Mouse (Mus musculus): ENCODE results near the gene Fut2. TPM values are rescaled to one million over a fixed set of nuclear protein-coding genes. Genes with fewer than 3 reads are reported as not detected.

Fut2 gene
- 0.16 and 0.21 TPM in 2 replicates for polyA plus RNA-seq (2016; fragmentation: Nextera tagmentation; extraction: Ambion mirVana)

GRCm38 (mm10) chr7:45666161-45666560, at the start of gene Fut2:
TSS of gene Fut2 (minus strand) at chr7:45666394.
- Histone ChIP-seq H3K4me1 (peaks cover 20% of the 10 kb centered on the region), H3K27me3 (ENCODE audit: low read depth, poor library complexity, severe bottlenecking) (no peaks in the 10 kb centered on the region), H3K36me3 (no peaks in the 10 kb centered on the region), H3K4me3 (no peak within 1 kb of the TSS), H3K27ac (peak within 1 kb of the TSS; percentile 27; the same call in 1 of the 2 replicates), H3K9me3 (replicated peaks) (no peaks in the 10 kb centered on the region)
- WGBS = 85% methylated on average over 7 of the region's 7 CpGs
- no peak for DNase-seq (ENCODE audit: low spot score)

- no peaks in the 10 kb centered on the region for H3K9me3 ChIP-seq (replicated peaks)
- peaks cover 49% of the 10 kb centered on the region for H3K4me1 ChIP-seq
- H3K27me3 ChIP-seq (ENCODE audit: low read depth, poor library complexity, severe bottlenecking) = no peaks in the 10 kb centered on the region
- peak within 1 kb of the TSS; percentile 74 for H3K4me3 ChIP-seq
- peaks cover 51% of the 10 kb centered on the region for H3K36me3 ChIP-seq
- DNase-seq (ENCODE audit: low spot score) = peak; percentile 95
- 8% methylated on average over 34 of the region's 34 CpGs for WGBS
- peak within 1 kb of the TSS; percentile 77 for H3K27ac ChIP-seq
These were observed 49.0 kb upstream of the Fut2 start, which contains the start of gene Rpl18 for GRCm38 (mm10) chr7:45715090-45715708. TSS of gene Rpl18 (plus strand) at chr7:45715457.

DNA sequence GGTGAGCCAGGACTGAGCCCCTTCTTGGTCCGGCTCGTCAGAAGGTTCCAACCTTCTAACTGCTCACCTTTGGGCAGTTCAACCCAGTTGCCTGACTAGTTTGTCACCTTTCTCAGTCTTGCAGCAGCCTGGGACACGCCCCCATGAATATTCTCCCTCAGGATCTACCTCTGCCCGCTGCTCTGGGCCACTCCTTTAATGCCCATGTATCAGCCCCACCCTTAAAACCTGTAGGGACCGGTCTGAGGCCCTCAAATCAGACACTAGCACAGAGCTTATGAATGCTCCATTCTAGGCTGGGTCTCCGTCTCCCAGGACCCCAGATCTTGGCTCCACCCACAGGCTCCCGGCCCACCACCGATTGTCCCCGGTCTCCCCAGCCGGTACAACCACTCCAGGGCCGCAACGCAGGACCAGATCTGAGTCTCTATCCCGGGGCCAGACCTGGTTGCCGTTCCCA, 48.5 kb upstream of the Fut2 start:
- peaks cover 51% of the 10 kb centered on the region for H3K36me3 ChIP-seq
- H3K4me1 ChIP-seq = peaks cover 46% of the 10 kb centered on the region
- no peak for DNase-seq (ENCODE audit: low spot score)
- H3K27me3 ChIP-seq (ENCODE audit: low read depth, poor library complexity, severe bottlenecking) = no peaks in the 10 kb centered on the region
- peak overlapping the region; percentile 77 for H3K27ac ChIP-seq
- WGBS = 9% methylated on average over 14 of the region's 14 CpGs
- H3K4me3 ChIP-seq = peak overlapping the region; percentile 74
- no peaks in the 10 kb centered on the region for H3K9me3 ChIP-seq (replicated peaks)

DNA sequence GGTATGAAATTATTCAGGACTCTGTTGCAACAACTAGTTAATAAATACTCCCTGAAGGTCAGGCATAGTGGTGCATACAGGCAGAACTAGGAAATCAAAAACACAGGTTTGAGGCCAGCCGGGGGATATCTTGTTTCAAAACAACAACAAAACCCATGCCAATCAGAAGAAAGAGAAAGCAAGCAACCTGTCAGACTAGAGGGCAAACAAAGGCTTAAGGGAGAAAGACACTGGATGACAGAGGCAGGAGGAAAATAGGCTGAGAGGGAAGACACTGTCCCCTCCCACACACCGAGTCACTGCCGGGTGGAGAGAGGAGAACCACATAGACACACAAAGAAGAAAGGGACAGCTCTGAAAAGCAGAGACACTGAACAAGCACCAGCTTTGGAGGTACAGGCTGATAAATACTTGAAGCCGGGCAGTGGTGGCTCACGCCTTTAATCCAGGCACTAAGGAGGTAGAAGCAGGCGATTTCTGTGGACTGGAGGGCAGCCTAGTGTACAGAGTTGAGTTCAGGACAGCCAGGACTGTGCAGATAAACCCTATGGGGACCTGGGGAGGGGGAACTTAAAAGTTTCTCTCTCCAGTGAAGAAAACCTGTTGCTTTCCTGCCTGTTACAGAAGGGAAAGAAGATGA, 47.8 kb upstream of the Fut2 start:
- Histone ChIP-seq H3K36me3 (peaks cover 47% of the 10 kb centered on the region), H3K9me3 (replicated peaks) (no peaks in the 10 kb centered on the region), H3K27me3 (ENCODE audit: low read depth, poor library complexity, severe bottlenecking) (no peaks in the 10 kb centered on the region), H3K4me3 (peak overlapping the region; percentile 74), H3K4me1 (peaks cover 46% of the 10 kb centered on the region), H3K27ac (peak overlapping the region; percentile 77; the same call in 1 of the 2 replicates)
- DNase-seq (ENCODE audit: low spot score) = no peak
- 91% methylated on average over 6 of the region's 6 CpGs for WGBS

- WGBS = 93% methylated on average over 16 of the region's 16 CpGs
- H3K4me1 ChIP-seq = peaks cover 49% of the 10 kb centered on the region
- H3K27ac ChIP-seq = no peak overlapping the region
- no peaks in the 10 kb centered on the region for H3K9me3 ChIP-seq (replicated peaks)
- H3K36me3 ChIP-seq = peaks cover 43% of the 10 kb centered on the region
- no peak overlapping the region for H3K4me3 ChIP-seq
- no peaks in the 10 kb centered on the region for H3K27me3 ChIP-seq (ENCODE audit: low read depth, poor library complexity, severe bottlenecking)
- no peak for DNase-seq (ENCODE audit: low spot score)
These were observed 47.2 kb upstream of the Fut2 start for GRCm38 (mm10) chr7:45713396-45713795.

DNA sequence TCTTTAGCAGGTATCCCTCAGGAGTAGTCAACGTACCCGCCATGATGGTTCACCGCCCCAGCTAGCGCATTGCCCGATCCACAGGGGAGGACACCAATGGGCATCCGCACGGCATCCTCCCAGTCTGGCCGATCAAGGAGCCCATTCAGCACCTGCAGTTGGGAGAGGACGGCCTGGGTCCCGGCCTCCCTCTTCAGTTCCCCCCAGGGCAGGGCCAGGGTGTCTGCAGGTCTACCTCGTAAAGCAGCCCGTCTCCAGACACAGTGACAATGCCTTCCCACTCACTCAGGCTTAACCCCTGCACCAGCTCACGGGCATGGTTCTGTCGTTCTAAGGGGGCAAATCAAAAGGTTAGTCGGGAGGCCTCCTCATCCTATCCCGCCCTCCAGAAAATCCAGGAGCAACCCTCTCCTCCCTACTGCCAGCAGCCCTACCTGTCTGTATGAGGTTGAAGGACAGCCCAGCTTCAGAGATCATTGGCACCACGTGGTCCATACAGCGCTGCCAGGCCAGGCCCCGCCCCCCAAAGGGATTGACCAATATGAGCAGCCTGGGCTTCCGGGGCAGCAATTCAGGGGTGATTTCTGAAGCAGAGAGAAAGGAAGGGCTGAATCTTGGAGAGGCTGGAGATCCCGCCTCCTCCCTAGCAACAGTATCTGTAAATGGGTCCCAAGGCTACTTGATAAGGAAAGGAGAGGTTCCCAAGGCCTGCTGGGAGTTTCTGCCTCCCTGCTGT, 46.0 kb upstream of the Fut2 start:
- WGBS = 88% methylated on average over 21 of the region's 21 CpGs
- Histone ChIP-seq H3K4me1 (peaks cover 60% of the 10 kb centered on the region), H3K27me3 (ENCODE audit: low read depth, poor library complexity, severe bottlenecking) (no peaks in the 10 kb centered on the region), H3K27ac (no peak overlapping the region), H3K9me3 (replicated peaks) (no peaks in the 10 kb centered on the region), H3K4me3 (no peak overlapping the region), H3K36me3 (peaks cover 43% of the 10 kb centered on the region)
- no peak for DNase-seq (ENCODE audit: low spot score)

DNA sequence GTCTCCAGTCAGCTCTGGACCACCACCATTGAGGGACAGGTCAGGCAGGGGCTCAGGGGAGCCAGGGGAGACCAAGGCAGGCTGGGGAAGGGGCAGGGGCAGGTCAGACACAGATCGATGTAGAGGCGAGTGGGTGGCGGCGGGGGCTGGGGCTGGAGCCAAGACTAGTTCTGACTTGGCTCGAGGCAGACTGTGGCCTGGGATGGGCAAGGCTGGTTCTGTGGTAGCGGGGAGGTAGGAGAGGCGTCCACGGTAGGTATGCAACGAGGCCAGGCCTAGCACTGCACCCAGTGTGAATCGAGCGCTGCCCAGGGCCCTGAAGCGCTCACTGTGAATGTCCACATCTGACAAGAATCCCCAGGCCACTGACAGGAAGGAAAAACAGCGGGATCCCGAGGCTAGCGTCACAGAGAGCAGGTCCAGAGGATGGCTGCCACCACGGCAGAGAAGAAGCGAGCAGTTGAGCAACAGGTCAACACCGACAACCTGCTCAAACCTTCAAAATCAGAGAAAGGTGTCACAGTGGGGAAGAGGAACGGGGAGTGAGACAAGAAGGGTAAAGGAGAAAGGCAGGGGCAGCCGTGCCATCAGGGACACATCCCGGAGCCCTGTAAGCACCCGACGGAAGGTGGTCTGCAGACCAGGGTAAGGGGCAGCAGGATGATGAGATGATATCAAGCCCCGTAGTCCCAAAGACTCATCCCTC, 45.3 kb upstream of the Fut2 start:
- Histone ChIP-seq H3K27ac (no peak overlapping the region), H3K36me3 (peaks cover 43% of the 10 kb centered on the region), H3K4me3 (0 out of 2 replicates have a peak overlapping the region, but pooled peaks have one; percentile 6), H3K4me1 (peaks cover 60% of the 10 kb centered on the region), H3K27me3 (ENCODE audit: low read depth, poor library complexity, severe bottlenecking) (no peaks in the 10 kb centered on the region), H3K9me3 (replicated peaks) (no peaks in the 10 kb centered on the region)
- WGBS = 95% methylated on average over 24 of the region's 24 CpGs
- no peak for DNase-seq (ENCODE audit: low spot score)

DNA sequence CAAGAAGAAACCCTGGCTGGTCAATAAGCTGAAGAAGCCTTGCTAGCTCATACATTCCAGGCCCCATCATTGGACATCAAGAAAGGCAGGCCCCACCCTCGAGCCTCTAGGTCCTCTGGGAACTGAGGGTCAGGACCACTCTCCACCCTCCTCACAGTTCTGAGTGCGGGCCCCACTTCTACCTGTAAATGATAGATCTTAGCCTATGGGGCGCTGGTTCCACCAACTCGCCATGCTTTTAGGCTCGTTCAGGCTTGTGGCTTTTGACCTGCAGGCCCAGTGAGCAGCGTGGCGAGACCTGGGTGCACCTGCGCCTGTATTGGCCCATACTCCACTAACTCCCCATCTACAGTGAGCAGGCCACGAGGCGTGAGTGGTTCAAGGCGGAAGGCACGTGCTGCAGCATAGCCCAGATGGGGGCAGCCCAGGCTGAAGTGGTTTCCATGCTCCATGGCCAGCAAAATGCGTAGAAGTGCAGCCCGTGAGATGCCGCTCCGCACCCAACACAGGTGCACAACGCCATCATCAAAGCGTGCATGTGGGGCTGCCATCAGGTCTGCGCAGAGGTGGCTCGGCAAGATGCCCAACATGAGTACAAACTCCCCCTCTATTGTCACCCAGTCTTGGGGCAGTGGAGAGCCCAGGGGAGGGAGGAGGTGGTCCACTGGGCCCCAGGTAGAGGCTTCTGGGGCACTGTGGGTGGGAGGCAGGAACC, 44.4 kb upstream of the Fut2 start:
- Histone ChIP-seq H3K36me3 (peaks cover 43% of the 10 kb centered on the region), H3K9me3 (replicated peaks) (no peaks in the 10 kb centered on the region), H3K27me3 (ENCODE audit: low read depth, poor library complexity, severe bottlenecking) (no peaks in the 10 kb centered on the region), H3K4me1 (peaks cover 60% of the 10 kb centered on the region), H3K4me3 (no peak overlapping the region), H3K27ac (no peak overlapping the region)
- DNase-seq (ENCODE audit: low spot score) = no peak
- 95% methylated on average over 20 of the region's 20 CpGs for WGBS

DNA sequence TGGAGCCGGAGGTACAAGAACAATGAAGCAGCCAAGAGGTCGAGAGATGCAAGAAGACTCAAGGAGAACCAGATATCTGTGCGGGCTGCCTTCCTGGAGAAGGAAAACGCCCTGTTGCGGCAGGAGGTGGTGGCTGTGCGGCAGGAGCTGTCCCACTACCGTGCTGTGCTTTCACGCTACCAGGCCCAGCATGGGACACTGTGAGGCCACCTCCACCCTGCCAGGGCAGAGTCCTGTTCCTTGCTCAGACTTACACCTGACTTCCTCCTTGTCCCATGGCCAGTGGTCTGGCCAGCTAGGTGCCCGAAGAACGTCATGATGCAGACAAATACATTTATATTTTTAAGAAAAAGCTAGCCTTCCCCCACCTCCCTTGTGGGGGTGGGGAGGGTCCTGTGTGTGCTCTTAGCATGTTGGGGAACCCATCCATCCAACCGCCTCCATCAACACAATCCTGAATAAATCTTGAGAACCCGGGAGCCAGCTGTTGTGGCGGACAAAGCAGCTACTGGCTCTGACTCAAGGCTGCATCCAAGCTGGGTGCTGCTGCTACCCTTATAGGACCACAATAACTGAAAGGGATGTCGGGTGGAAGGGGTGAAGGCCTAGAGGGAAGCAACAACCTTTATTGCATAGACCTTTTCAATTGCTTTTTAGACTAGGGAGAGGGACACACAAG, 43.6 kb upstream of the Fut2 start:
- Histone ChIP-seq H3K27me3 (ENCODE audit: low read depth, poor library complexity, severe bottlenecking) (no peaks in the 10 kb centered on the region), H3K36me3 (peaks cover 43% of the 10 kb centered on the region), H3K4me1 (peaks cover 58% of the 10 kb centered on the region), H3K4me3 (no peak overlapping the region), H3K9me3 (replicated peaks) (no peaks in the 10 kb centered on the region), H3K27ac (0 out of 2 replicates have a peak overlapping the region, but pooled peaks have one; percentile 10)
- WGBS = 83% methylated on average over 14 of the region's 14 CpGs
- no peak for DNase-seq (ENCODE audit: low spot score)

- H3K4me3 ChIP-seq = peak overlapping the region; percentile 81; the same call in 1 of the 2 replicates
- no peaks in the 10 kb centered on the region for H3K9me3 ChIP-seq (replicated peaks)
- H3K4me1 ChIP-seq = peaks cover 54% of the 10 kb centered on the region
- H3K27ac ChIP-seq = 0 out of 2 replicates have a peak overlapping the region, but pooled peaks have one; percentile 90
- no peaks in the 10 kb centered on the region for H3K27me3 ChIP-seq (ENCODE audit: low read depth, poor library complexity, severe bottlenecking)
- H3K36me3 ChIP-seq = peaks cover 43% of the 10 kb centered on the region
- 62% methylated on average over 6 of the region's 6 CpGs for WGBS
- DNase-seq (ENCODE audit: low spot score) = no peak
These were observed 42.8 kb upstream of the Fut2 start for GRCm38 (mm10) chr7:45709036-45709435.

- Histone ChIP-seq H3K9me3 (replicated peaks) (no peaks in the 10 kb centered on the region), H3K4me1 (peaks cover 59% of the 10 kb centered on the region), H3K27me3 (ENCODE audit: low read depth, poor library complexity, severe bottlenecking) (no peaks in the 10 kb centered on the region), H3K27ac (peak overlapping the region; percentile 90), H3K36me3 (peaks cover 39% of the 10 kb centered on the region), H3K4me3 (peak overlapping the region; percentile 81)
- no peak for DNase-seq (ENCODE audit: low spot score)
- WGBS = 30% methylated on average over 13 of the region's 13 CpGs
These were observed 42.1 kb upstream of the Fut2 start for GRCm38 (mm10) chr7:45708221-45708761.
